Mouse (Mus musculus): ENCODE measurements at regions not wholly inside any gene's neighbourhood (a gene's known extent, or its start where the extent isn't known, plus 50 kb on each side); places are given as distances from the start of the nearest gene placed in this dataset.

DNA sequence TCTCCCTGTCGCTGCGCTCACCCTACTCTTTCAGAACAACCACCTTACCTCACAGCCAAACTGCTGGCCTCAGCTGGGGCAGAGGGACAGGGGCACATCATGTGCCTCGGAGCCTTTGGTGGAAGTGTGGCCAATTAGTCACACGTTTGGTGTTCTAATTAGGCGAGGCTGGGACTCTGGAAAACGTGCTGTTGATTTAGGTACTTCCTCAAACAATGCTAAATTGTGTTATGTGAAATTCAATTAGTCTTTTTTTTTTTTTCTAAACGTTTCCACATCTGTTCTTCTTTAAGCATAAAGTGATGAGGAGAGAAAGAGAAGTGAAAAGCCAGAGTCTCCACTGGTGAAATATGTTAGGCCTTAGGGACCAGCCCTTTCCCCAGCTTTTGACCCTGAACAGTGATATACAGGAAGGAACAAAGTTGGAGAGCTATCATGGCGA is 174.1 kb downstream of the Tbx18 start:
- TF ChIP-seq GATA1 (IDR thresholded peaks at IDR 0.05; ENCODE audit: borderline replicate concordance, low read length): no peak
- TF ChIP-seq FLI1 (IDR thresholded peaks at IDR 0.05; ENCODE audit: low read length): no peak
